8 mouse cellular contexts compared by ENCODE assay signal in the genomic region with DNA sequence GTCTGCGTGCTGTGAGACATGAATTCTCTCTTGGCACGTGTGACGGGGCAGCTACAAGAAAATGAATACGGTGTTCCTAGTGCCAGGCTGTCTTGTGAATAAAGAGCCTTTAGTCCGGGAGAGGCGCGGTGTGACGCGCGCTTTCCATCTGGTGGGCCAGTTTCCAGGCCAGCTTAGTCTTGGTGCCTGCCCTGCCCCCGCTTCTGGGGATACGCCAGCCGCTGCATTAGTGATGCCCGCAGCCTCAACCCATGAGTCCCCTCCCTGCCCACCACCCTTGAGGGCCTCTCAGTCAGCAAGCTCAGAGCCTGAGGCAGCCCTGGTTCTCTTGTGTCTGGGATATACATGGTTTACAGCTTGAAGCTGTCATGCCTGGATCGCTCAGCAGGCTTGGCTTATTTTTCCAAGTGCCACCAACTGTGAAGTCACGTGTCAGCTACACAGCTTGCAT. TPM values are rescaled to one million over a fixed set of nuclear protein-coding genes. Genes with fewer than 3 reads are reported as not detected.
DNase-seq lines count a peak whose midpoint lies in the region; ATAC-seq lines count a peak whose summit lies in the region.

No protein-coding gene starts in this region.

- peak; percentile 80 for ATAC-seq in intestine, embryonic 15.5 days
- no peak for ATAC-seq in megakaryocyte, adult 5-6 weeks (ENCODE audit: poor library complexity, severe bottlenecking)

- peak overlapping the region; percentile 11; the same call in 1 of the 2 replicates for H3K4me3 ChIP-seq in intestine, embryonic 15.5 days (replicated peaks)

- H3K9ac ChIP-seq in intestine, embryonic 15.5 days = no peak overlapping the region

- H3K4me1 ChIP-seq in intestine, embryonic 15.5 days (replicated peaks) = peaks cover 15% of the 10 kb centered on the region

- DNase-seq in adrenal gland, postnatal 36 days = peak; percentile 57 to 58
- peak; percentile 78 for DNase-seq in embryo, embryonic 11 days
- peak; percentile 51 to 56 for DNase-seq in gastrocnemius, postnatal 36 days
- DNase-seq in left cerebral cortex, adult 8-10 months (ENCODE audit: low spot score in 2 of 2) = peak; percentile 81 to 92
- DNase-seq in lung, postnatal 36 days = peak; percentile 39
- peak; percentile 90 for DNase-seq in right cerebral cortex, postnatal 36 days (ENCODE audit: low spot score in 2 of 2)

- WGBS in intestine, embryonic 15.5 days = 23% methylated on average over 16 of the region's 16 CpGs

- H3K4me2 ChIP-seq in intestine, embryonic 15.5 days (replicated peaks) = peak overlapping the region; percentile 64

- no peaks in the 10 kb centered on the region for H3K36me3 ChIP-seq in intestine, embryonic 15.5 days

- no peaks in the 10 kb centered on the region for H3K27me3 ChIP-seq in intestine, embryonic 15.5 days (replicated peaks)

- intact Hi-C loops in gastrocnemius, postnatal 36 days (cut with DNase I) = loop anchor here (10.0 kb wide), 1 partner anchor 362 kb away; no protein-coding TSS in a partner anchor

- no peaks in the 10 kb centered on the region for H3K9me3 ChIP-seq in intestine, embryonic 15.5 days

- H3K27ac ChIP-seq in intestine, embryonic 15.5 days = peak overlapping the region; percentile 44

RNA-seq across cellular contexts. Expression of gene Fam120a, which starts 48.5 kb away (rescaled TPM):
- total RNA-seq in adrenal gland, postnatal 36 days (2021) = 100 to 1,000 TPM; 182 to 184 TPM
- total RNA-seq in gastrocnemius, postnatal 36 days (2021) = 100 to 1,000 TPM in 1 of 2 experiments, 10 to 100 TPM in 1; 99.8 to 105 TPM
- polyA plus RNA-seq in intestine, embryonic 15.5 days (2015; fragmentation: Nextera tagmentation; extraction: Ambion mirVana) = 30.5 and 30.7 TPM in 2 replicates
- total RNA-seq in left cerebral cortex, adult 8-10 months (2022) = 100 to 1,000 TPM; 101 to 104 (median 102) TPM
- total RNA-seq in megakaryocyte, adult 5-6 weeks (2015) = 191 and 192 TPM in 2 replicates
- 118 and 132 TPM in 2 replicates for total RNA-seq in megakaryocyte, adult 5-6 weeks (2017)

Comparison
In these comparisons a context has a peak if more than half of its experiments do, and no peak if none do; other contexts are left out.
1. DNase-seq: peak in every context shown above with its lines; median percentile 90 in right cerebral cortex, postnatal 36 days; 86 in left cerebral cortex, adult 8-10 months; 78 in embryo, embryonic 11 days; 58 in adrenal gland, postnatal 36 days; 54 in gastrocnemius, postnatal 36 days; 39 in lung, postnatal 36 days.